Mouse (Mus musculus) G1E-ER4 (cell line): ENCODE results near the gene Azin2. TPM values are rescaled to one million over a fixed set of nuclear protein-coding genes. Genes with fewer than 3 reads are reported as not detected.

Source experiments
- GATA1 ChIP-seq: IDR thresholded peaks from one replicate; pipeline ENCODE4 v1.8.0; 2012; ENCODE audit warnings: low read length, inconsistent platforms
- polyA plus RNA-seq: library from polyadenylated mRNA; stranded (reverse); fragments of >175 nt; gene quantifications from 2 replicates; pipeline ENCODE4 v1.2.3, GENCODE M21; 2012

Azin2 gene
- polyA plus RNA-seq, 1 experiment, result not detected

DNA sequence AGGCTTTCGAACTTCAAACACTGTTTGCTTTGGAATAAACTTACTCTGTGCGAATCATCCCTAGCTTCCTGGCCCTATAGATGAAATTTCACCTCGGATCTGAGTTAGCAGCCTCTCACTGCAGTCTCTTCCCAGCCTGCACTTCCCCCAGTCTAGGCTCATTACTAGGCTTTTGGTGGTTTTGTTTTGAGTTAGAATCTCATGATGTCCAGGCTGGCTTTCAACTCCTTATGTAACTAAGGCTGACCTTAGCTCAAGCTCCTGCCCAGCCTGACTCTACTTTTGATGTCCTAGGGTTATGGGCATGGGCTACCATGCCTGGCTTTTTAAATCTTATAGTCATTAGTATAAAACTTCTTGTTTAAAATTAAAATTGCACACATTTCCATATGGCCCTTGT lies 22.4 kb upstream of the Azin2 start:
- TF ChIP-seq GATA1, result no peak

DNA sequence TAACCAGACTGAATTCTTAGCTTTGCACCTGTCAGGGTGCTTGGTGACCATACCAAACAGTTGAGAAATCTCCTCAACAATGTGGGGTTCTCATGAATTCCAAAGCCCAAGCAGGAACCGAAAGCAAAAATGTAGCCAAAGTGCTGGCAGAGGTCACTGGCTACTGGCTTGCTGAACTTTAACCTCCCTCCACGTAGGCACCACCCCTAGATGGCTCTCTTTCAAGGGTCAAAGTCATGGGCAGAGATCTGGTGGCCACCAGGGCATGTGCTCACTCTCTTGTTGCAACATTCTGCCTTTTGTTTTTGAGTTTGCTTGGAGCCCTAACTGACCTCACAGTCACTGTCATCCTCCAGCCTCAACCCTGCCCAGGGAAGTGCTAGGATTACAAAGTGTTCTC lies 21.4 kb upstream of the Azin2 start:
- no peak for TF ChIP-seq GATA1

DNA sequence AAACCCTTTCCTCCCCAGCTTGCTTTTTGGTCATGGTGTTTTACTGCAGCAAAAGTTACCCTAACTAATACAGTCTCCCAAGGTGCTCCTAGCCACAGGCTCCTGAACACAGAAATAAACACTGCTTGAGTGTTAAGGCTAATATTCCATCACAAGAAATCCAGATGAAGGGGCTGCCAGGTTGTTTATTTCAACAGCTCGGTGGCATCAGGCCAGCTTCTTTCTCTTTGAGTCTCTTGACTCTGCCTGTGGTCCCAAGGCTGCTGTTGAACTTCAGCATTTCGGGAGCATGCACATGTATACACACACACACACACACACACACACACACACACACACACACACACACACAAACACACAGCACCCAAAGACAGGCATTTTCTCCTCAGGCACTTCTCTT lies 20.9 kb upstream of the Azin2 start:
- TF ChIP-seq GATA1, result no peak

DNA sequence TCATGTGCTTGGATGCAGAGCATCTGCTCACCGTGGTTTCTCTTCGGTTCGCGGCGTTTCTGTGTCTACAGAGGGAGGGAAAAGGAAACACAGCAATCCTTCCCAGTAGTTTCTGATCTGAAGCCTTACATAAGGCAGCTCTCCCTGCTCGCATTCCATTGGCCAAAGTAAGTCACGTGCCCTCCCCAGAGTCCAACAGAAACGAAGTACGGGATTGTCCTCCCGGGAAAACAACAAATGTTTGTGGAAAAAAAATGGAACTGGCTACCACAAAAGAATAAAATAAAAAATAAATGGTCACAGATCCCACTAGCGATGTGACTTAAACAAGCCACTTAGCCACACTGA lies 19.6 kb upstream of the Azin2 start:
- TF ChIP-seq GATA1, result no peak

DNA sequence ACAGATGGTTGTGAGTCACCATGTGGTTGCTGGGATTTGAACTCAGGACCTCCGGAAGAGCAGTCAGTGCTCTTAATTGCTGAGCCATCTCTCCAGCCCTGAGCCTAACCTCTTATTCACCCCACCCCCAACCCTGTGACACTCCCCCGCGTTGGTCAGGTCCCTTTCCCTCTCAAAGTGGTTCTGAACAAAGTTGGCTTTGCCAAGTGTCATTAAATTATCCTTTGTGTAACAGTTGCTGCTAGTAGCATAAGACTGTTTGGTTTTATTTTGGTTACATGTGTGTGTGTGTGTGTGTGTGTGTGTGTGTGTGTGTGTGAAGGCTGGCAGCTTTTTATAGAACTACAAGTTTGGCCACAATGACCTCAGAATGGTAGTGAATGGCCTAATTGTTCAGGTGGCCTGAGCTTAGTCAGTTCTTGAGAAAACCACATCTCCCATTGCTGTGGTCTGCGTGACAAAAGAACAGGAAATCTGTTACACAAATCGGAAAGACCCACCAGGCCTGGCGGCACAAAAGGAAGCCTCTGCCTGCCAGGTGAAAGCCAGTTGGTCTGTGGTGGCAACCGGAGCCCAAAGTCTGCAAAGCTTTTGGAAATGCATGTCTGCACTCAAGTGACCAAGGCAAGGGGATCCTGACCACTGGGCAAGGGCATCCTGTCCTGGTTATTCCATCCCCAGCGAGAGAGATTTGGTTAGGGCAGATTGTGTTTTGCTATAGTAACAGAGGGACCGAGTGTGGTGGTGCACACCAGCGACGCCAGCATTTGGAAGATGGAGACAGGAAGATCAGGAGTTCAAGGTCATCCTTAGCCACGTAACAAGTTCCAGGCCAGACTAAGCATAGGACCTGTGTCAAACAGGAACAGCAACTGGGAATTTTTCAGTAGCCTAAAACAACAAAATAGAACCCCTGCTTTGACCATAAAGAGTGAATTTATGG lies 18.9 kb upstream of the Azin2 start:
- TF ChIP-seq GATA1, result no peak

DNA sequence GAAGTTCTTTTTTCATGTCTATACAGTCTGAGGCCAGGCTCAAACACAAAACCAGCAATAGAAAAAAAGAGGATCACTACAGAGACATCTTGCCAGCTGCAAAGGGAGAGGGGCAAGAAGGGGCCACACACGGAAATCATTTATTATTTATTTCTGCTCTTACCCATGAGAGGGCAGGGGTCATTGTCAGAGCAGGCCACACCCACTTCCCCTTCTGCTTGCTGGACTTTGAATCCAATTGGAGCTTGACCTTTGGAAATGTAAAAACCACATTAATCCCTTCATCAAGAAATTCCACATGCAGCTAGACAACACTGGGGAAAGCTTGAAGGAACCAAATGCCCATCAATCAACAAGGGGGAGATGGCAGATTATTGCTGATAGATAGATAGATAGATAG lies 16.4 kb upstream of the Azin2 start:
- TF ChIP-seq GATA1, result no peak

DNA sequence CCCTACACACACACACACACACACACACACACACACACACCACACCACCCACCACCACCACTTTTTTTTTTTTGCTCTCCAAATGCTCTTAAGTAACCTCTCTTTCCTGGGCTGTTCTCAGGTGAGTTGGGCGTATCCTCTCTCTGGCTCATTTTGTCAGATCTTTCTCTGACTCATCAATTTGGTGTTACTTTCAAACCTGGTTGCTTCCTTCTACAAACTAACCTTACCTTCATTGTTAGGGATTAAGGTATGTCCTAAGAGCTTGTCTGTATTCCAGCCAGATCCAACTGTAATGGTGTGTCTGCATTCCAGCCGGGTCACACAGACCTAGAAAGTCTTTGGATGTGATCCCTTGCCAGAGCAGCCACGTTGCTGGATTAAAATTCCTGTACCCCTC lies 15.0 kb upstream of the Azin2 start:
- TF ChIP-seq GATA1, result no peak

DNA sequence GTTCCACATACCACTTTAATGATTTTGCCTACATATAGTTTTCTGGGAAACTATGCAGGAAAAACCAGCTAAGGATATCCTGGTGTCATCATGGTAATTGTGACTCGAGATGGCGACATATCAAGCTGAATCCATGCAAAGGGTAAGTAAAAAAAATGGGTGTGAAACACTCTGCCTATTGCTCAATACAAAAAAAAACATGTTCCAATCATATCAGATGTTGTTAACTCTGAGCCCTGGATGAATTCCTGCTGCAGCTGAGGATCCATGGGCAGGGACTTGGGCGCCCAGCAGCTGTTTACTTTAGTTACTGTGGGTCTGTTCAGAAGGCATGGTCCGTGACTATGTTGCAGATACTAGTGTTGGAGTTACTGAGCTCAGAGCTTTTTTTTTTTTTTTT lies 14.3 kb upstream of the Azin2 start:
- no peak for TF ChIP-seq GATA1

DNA sequence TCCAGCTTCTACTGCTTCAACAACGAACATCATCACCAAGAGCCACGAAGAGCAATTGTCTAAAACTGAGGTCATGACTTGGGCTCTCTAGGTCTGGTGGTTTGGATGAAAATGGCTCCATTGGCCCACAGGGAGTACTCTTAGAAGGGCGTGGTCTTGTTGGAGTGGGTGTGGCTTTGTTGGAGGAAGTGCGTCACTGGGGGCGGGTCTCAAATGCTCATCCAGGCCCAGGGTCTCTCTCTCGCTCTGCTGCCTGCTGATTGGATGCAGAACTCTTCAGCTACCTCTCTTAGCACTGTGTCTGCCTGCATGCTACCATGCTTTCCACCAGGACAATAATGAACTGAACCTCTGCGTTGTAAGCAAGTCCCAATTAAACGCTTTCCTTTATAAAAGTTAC lies 12.4 kb upstream of the Azin2 start:
- no peak for TF ChIP-seq GATA1

DNA sequence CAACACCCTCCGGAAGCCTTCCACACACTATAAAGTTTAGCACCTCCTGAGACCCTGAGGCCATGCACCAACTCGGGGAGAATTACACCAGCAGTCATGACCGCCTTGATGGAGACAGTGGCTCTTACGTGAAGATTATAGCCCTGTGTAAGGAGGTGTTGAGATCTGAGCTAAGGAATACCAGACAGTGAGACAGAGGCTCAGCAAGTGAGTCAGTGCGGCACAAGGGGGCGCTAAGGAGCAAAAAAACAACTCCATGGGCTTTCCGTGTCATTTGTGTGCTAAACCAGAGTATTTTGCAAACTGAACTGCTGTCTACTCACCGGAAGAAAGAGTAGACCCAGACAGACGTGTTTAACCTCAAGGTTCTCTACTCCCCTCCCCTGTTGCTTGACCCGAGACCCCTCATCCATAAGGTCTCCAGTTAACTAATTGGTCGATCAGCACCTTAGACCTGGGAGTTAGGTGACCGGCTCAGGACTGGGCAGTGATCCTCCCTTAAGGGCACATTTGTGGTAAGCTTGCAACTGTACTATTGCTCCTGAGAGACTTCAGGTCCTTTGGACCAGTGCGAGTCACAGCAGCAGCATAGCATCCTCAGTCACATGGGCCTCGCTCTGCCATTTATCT lies 8.9 kb upstream of the Azin2 start:
- no peak for TF ChIP-seq GATA1

DNA sequence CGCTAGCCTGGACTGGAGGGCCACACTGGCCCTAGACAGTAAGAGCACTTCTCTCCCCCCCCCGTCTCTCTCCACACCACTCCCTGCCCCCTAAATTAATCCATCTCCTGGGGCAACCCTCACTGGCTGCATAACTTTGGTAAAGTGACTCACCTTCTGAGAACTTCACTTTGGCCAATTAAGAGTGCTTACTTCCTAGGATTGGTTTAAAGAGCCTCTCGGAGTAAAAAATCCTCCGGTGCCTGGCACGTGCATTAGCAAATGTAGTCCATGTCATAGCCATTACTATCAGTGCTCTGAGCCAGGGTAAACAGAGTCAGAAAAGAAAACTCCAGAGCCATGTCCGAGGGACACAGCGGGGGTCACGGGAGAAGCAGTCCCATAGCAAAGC lies 8.2 kb upstream of the Azin2 start:
- no peak for TF ChIP-seq GATA1

DNA sequence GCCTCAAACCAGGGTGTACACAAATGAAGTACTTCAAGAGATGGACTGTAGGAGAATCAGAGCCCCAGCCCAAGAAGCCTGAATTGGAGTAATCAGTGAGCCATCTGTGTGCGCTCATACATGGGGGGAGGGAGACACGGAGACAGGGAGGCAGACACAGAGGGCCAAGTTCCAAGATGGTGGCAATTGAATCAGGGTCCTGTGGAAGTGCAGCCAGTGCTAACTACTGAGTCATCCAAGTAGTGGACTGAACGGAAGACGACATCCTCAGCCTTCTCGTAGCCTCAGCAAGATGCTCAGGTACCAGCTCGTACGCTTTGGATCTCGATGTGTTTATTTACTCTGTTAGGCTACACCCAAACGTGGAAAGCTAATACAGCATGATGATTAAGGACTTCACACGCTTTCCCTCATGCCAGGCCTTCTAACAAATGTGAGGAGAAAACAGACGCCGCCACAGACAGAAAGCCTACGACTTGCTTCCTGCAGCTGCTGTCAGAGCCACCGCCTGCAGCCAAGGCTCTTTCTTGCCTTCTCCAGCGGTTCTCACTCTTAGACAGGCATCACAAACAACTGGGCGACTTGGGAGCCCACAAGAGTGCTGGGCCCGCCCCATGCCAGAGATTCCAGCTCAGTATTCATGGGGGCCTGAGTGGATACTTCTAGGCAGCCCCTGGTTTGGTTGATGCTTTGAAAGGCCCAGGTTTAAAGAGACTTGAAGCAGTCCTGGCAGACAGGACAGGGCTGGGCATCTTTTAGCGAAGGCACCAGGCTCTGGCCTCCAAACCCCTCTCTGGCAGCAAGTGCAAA lies 7.6 kb upstream of the Azin2 start:
- TF ChIP-seq GATA1, result no peak

DNA sequence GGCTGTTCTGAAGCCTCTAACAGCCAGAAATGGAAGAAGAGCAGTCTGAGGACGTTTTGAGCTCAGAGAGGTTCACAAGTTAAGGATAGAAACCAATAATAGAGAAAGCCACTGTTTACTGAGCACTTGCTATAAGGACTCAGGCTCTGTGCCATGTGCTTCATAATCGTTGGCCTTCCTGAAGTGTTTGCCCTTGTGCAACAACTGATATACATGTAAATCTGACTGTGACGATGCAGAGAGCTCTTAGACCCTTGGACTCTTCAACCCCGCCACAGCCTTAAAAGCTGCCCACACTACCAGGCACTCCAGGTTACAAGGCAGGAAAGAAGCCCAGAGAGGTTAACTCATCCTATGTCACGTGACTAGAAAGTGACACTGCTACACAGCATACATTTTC lies 6.8 kb upstream of the Azin2 start:
- TF ChIP-seq GATA1, result no peak

DNA sequence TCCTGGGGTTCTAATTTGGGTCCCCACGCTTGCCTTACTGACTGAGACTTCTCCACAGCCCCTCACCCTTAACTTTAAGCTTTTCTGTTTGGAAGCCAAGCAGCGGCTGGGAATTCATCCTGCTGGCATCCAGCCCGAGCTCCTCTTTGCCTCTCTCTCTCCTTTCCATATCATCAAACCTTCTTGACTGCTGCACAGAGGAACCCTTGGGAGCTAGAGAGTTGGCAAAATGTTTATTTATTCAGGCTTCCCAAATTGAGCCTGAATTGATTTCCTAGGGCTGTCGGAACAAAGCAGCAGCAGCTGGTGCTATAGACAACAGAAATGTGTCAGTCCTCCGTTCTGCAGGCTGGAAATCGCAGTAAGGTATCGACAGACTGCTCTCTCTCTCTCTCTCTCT lies 4.5 kb upstream of the Azin2 start:
- no peak for TF ChIP-seq GATA1

DNA sequence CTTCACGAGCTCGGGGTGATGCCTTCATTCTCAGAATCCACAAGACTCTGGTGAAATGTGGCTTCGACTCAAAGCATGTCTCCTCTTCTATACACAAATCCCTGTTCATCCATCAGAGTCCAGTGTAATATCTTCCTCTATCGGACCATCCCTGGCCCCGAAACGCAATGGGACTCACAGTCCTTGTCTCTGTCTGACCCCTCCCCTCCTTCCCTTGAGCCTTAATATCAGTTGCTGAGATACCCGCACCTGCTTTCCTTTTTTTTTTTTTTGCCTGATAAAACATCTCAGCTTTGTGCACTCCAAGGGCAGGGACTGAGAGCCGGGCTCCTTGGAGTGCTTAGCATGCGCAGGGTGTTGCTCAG lies 666 bp upstream of the Azin2 start:
- TF ChIP-seq GATA1, result no peak

DNA sequence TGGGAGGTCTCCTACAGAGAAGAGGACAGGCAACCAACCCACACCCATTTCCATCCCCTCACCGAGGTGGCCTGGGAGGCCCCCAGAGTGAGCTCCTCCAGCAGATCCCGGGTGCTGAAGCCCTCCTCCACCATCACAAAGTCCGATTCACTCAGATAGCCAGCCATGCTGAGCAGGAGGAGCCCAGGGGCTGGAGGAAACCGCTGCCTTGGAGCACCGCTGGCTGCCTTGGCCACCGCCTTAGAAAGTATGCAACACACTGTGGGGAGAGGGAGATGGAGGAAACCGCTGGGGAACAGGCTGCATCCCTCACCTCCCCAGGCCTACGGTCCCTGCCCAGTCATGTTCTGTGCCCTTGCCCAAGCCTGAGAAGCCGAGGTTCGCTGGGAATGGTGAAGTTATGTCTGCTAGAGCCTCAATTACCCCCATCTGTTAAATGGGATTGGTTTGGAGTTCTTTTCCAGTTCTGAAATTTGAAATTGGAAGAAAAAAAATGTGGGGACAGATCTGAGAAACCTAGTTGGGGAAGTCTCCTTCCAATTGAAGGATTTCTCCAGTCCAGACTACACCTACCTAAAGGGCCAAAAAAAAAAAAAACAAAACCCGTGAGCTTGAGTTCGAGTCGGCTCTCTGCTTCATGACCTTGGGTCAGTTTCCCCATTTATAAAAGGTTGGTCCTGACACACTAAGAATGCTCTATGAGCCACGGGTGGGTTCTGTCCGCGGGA lies 777 bp downstream of the Azin2 start:
- no peak for TF ChIP-seq GATA1
